In genomic region chr12:80518393-80518756, GRCm38 (mm10) we compare ENCODE assay signal across 7 mouse cellular contexts. TPM values are rescaled to one million over a fixed set of nuclear protein-coding genes. Genes with fewer than 3 reads are reported as not detected.
A peak's percentile ranks its signal among the peaks of the same experiment; 100 is the strongest.
DNase-seq lines count a peak whose midpoint lies in the region; ATAC-seq and TF ChIP-seq lines count a peak whose summit lies in the region.

No protein-coding gene starts in this region.

- peaks cover 51% of the 10 kb centered on the region for H3K27me3 ChIP-seq in lung, embryonic 14.5 days (ENCODE audit: insufficient read depth, low read length)
- H3K27me3 ChIP-seq in forebrain, embryonic 13.5 days: peaks cover 16% of the 10 kb centered on the region
- peaks cover 54% of the 10 kb centered on the region for H3K27me3 ChIP-seq in liver, embryonic 14.5 days (ENCODE audit: control insufficient read depth, insufficient read depth, low read length)

- no peaks in the 10 kb centered on the region for H3K36me3 ChIP-seq in lung, embryonic 14.5 days (ENCODE audit: insufficient read depth)
- no peaks in the 10 kb centered on the region for H3K36me3 ChIP-seq in forebrain, embryonic 13.5 days (ENCODE audit: poor library complexity, severe bottlenecking)
- no peaks in the 10 kb centered on the region for H3K36me3 ChIP-seq in liver, embryonic 14.5 days (replicated peaks; ENCODE audit: control insufficient read depth, insufficient read depth, low read depth)

- H3K9ac ChIP-seq in lung, embryonic 14.5 days: peak overlapping the region; percentile 57
- H3K9ac ChIP-seq in forebrain, embryonic 13.5 days: peak overlapping the region; percentile 86
- no peak overlapping the region for H3K9ac ChIP-seq in liver, embryonic 14.5 days (replicated peaks)

- peak overlapping the region; percentile 99 for H3K4me2 ChIP-seq in lung, embryonic 14.5 days
- H3K4me2 ChIP-seq in forebrain, embryonic 13.5 days: peak overlapping the region; percentile 84
- peak overlapping the region; percentile 51 for H3K4me2 ChIP-seq in liver, embryonic 14.5 days (ENCODE audit: low read depth)

- 1% methylated on average over 25 of the region's 25 CpGs for WGBS in lung, embryonic 14.5 days
- under 1% methylated on average over 25 of the region's 25 CpGs for WGBS in forebrain, embryonic 13.5 days
- 2% methylated on average over 25 of the region's 25 CpGs for WGBS in liver, embryonic 14.5 days (ENCODE audit: insufficient replicate concordance)

- TF ChIP-seq CTCF in lung, embryonic 14.5 days (IDR thresholded peaks at IDR 0.05; ENCODE audit: low read depth): no peak
- TF ChIP-seq CTCF in liver, embryonic 14.5 days (IDR thresholded peaks at IDR 0.05; ENCODE audit: low read depth): no peak

- peak; percentile 44; the same call in 1 of the 2 replicates for ATAC-seq in lung, embryonic 14.5 days (ENCODE audit: insufficient read depth)
- peak; percentile 54 for ATAC-seq in forebrain, embryonic 13.5 days
- ATAC-seq in liver, embryonic 14.5 days (ENCODE audit: insufficient read depth): no peak

- H3K4me3 ChIP-seq in lung, embryonic 14.5 days (ENCODE audit: low read depth, low read length): peak overlapping the region; percentile 49
- peak overlapping the region; percentile 91 for H3K4me3 ChIP-seq in forebrain, embryonic 13.5 days
- peak overlapping the region; percentile 12 to 32; a peak in 2 of 4 replicates for H3K4me3 ChIP-seq in liver, embryonic 14.5 days (ENCODE audit: insufficient read depth in 1 of 2, low read depth in 2 of 2, low read length in 2 of 2)

- H3K4me1 ChIP-seq in lung, embryonic 14.5 days (ENCODE audit: insufficient read depth): no peaks in the 10 kb centered on the region
- peaks cover 36% of the 10 kb centered on the region for H3K4me1 ChIP-seq in forebrain, embryonic 13.5 days
- H3K4me1 ChIP-seq in liver, embryonic 14.5 days (replicated peaks; ENCODE audit: control insufficient read depth in 2 of 2, insufficient read depth in 2 of 2, low read length in 1 of 2): no peaks in the 10 kb centered on the region

- no peak for TF ChIP-seq EP300 in liver, embryonic 14.5 days (IDR thresholded peaks at IDR 0.05; ENCODE audit: low read depth)

- peak; percentile 30 for DNase-seq in lung, embryonic 14.5 days
- DNase-seq in lung, postnatal 36 days: no peak
- peak; percentile 72 to 75 for DNase-seq in cerebellum, postnatal 14 days
- no peak for DNase-seq in liver, embryonic 14.5 days (ENCODE audit: low read depth in 3 of 3, low spot score in 3 of 3)
- no peak for DNase-seq in spleen, adult 18-20 months
- DNase-seq in lung, postnatal 10 days: no peak

- H3K27ac ChIP-seq in lung, embryonic 14.5 days (ENCODE audit: low read depth): no peak overlapping the region
- H3K27ac ChIP-seq in forebrain, embryonic 13.5 days: peak overlapping the region; percentile 93; the same call in 1 of the 2 replicates
- H3K27ac ChIP-seq in liver, embryonic 14.5 days: no peak overlapping the region

- H3K9me3 ChIP-seq in lung, embryonic 14.5 days (ENCODE audit: low read depth, low read length): no peaks in the 10 kb centered on the region
- H3K9me3 ChIP-seq in forebrain, embryonic 13.5 days (replicated peaks): no peaks in the 10 kb centered on the region
- no peaks in the 10 kb centered on the region for H3K9me3 ChIP-seq in liver, embryonic 14.5 days (ENCODE audit: control insufficient read depth, low read length)

RNA-seq across cellular contexts. Expression of gene Galnt16, which starts 0.3 kb away (rescaled TPM):
- polyA plus RNA-seq in lung, embryonic 14.5 days (2014; fragmentation: Nextera tagmentation; extraction: Ambion mirVana): 4.8 and 6.7 TPM in 2 replicates
- 21.7 and 28.6 TPM in 2 replicates for polyA plus RNA-seq in forebrain, embryonic 13.5 days (2015; fragmentation: Nextera tagmentation; extraction: Ambion mirVana)
- polyA plus RNA-seq in liver, embryonic 14.5 days (2012; rRNA removed): 0.05 and 0.07 TPM in 2 replicates
- 0.04 TPM in 1 of 2 replicates, not detected in the other for polyA plus RNA-seq in liver, embryonic 14.5 days (2014; fragmentation: Nextera tagmentation; extraction: Ambion mirVana)

RNA-seq across cellular contexts. Expression of gene Exd2, which starts 55.5 kb away (rescaled TPM):
- polyA plus RNA-seq in lung, embryonic 14.5 days (2014; fragmentation: Nextera tagmentation; extraction: Ambion mirVana): 28.5 and 29.5 TPM in 2 replicates
- polyA plus RNA-seq in forebrain, embryonic 13.5 days (2015; fragmentation: Nextera tagmentation; extraction: Ambion mirVana): 52.6 and 53.8 TPM in 2 replicates
- 3.7 and 4.2 TPM in 2 replicates for polyA plus RNA-seq in liver, embryonic 14.5 days (2012; rRNA removed)
- polyA plus RNA-seq in liver, embryonic 14.5 days (2014; fragmentation: Nextera tagmentation; extraction: Ambion mirVana): 5.1 and 5.5 TPM in 2 replicates

Comparison
In these comparisons a context has a peak if more than half of its experiments do, and no peak if none do; other contexts are left out.
1. DNase-seq: peak in lung, embryonic 14.5 days (single experiment) and cerebellum, postnatal 14 days (2 of 2); none in lung, postnatal 36 days (single experiment), liver, embryonic 14.5 days (0 of 3), spleen, adult 18-20 months (0 of 2) and lung, postnatal 10 days (single experiment).
2. H3K4me3 ChIP-seq: peak in every context shown above with its lines; median percentile 91 in forebrain, embryonic 13.5 days; 49 in lung, embryonic 14.5 days; 22 in liver, embryonic 14.5 days.
3. Peak in every context shown above with its lines, with median percentiles within 50 percentile points of each other: H3K4me2 ChIP-seq.